Mouse (Mus musculus) ES-E14 (cell line): ENCODE results near the gene Derl3. TPM values are rescaled to one million over a fixed set of nuclear protein-coding genes. Genes with fewer than 3 reads are reported as not detected.

ENCODE experiments used
- DNase-seq: peaks from one replicate; pipeline ENCODE4 v3.0.0-alpha.2; 2013; ENCODE audit warnings: low read depth, low spot score
- H3K27ac ChIP-seq: 2 replicates; pipeline ENCODE4 v1.5.1; 2012; ENCODE audit warnings: low read depth, mild to moderate bottlenecking, low read length, moderate library complexity, mixed read lengths; ENCODE audit not compliant: poor library complexity, insufficient read depth, severe bottlenecking
- H3K36me3 ChIP-seq: 2 replicates; pipeline ENCODE4 v1.6.1; 2012; ENCODE audit warnings: mild to moderate bottlenecking, low read length, moderate library complexity, mixed read lengths; ENCODE audit not compliant: control insufficient read depth, poor library complexity, insufficient read depth, severe bottlenecking
- H3K4me1 ChIP-seq, 2 experiments: fragments of 150-350 bp in 1 of 2; sonication (generic) in 1 of 2; 2 replicates each; pipeline ENCODE4 v1.6.1; 2012; ENCODE audit warnings: low read length in 2 of 2, mild to moderate bottlenecking in 1 of 2, mixed read lengths in 1 of 2; ENCODE audit not compliant: control insufficient read depth in 2 of 2, insufficient read depth in 2 of 2, poor library complexity in 1 of 2
- H3K4me3 ChIP-seq, 2 experiments: fragments of 150-350 bp in 1 of 2; sonication (generic) in 1 of 2; 2 replicates each; pipeline ENCODE4 v1.5.1; 2012; ENCODE audit warnings: low read length in 2 of 2, low read depth in 1 of 2, mild to moderate bottlenecking in 1 of 2, mixed read lengths in 1 of 2; ENCODE audit not compliant: insufficient read depth in 1 of 2, poor library complexity in 1 of 2, severe bottlenecking in 1 of 2
- H3K9ac ChIP-seq: 2 replicates; pipeline ENCODE4 v1.6.1; 2012; ENCODE audit warnings: low read depth, mild to moderate bottlenecking, low read length, mixed read lengths; ENCODE audit not compliant: poor library complexity, insufficient read depth, severe bottlenecking
- H3K9me3 ChIP-seq: fragments of 150-350 bp; sonication (generic); 2 replicates; pipeline ENCODE4 v1.6.1; 2012; ENCODE audit warnings: low read depth, mild to moderate bottlenecking, low read length; ENCODE audit not compliant: control insufficient read depth, insufficient read depth
- CHD2 ChIP-seq: IDR thresholded peaks from 2 replicates; pipeline ENCODE4 v1.6.1; 2014; ENCODE audit warnings: mild to moderate bottlenecking, low read depth, low read length, inconsistent platforms
- HCFC1 ChIP-seq: IDR thresholded peaks from 2 replicates; pipeline ENCODE4 v1.6.1; 2012; ENCODE audit warnings: low read length, inconsistent platforms, borderline replicate concordance; ENCODE audit not compliant: insufficient read depth
- MAFK ChIP-seq: IDR thresholded peaks from 2 replicates; pipeline ENCODE4 v1.6.1; 2014; ENCODE audit warnings: mild to moderate bottlenecking, low read depth, low read length, inconsistent platforms; ENCODE audit not compliant: insufficient read depth
- ZC3H11A ChIP-seq: IDR thresholded peaks from 2 replicates; pipeline ENCODE4 v1.6.1; 2012; ENCODE audit warnings: low read depth, mild to moderate bottlenecking, inconsistent platforms, low read length, borderline replicate concordance
- ZNF384 ChIP-seq: IDR thresholded peaks from 2 replicates; pipeline ENCODE4 v1.6.1; 2012; ENCODE audit warnings: low read depth, low read length, inconsistent platforms
- in situ Hi-C, 2 experiments: fragments of 600-800 bp; cut with MboI; formaldehyde crosslinking; loops; one replicate each; pipeline ENCODE4 v1.15.1; 2025; ENCODE audit warnings: low sequenced_read_pairs in 2 of 2, inconsistent platforms in 1 of 2; ENCODE audit not compliant: unreplicated experiment in 2 of 2
- total RNA-seq: library from RNA; depleted of rRNA; stranded (reverse); fragments of 300-350 nt; gene quantifications from 2 replicates; pipeline ENCODE4 v1.2.3, GENCODE M21; 2012

The Derl3 gene
- total RNA-seq, 1 experiment: 19.9 TPM

- H3K9ac ChIP-seq: no peak overlapping the region
- no peak overlapping the region for H3K27ac ChIP-seq
- H3K4me1 ChIP-seq: peaks cover 2 to 20% of the 10 kb centered on the region in 2 experiments
- no peaks in the 10 kb centered on the region for H3K9me3 ChIP-seq
- no peak for TF ChIP-seq CHD2
- no peak for TF ChIP-seq MAFK
- TF ChIP-seq HCFC1: no peak
- TF ChIP-seq ZNF384: no peak
- no peak for TF ChIP-seq ZC3H11A
- no peak for DNase-seq
- no peak overlapping the region for H3K4me3 ChIP-seq
- H3K36me3 ChIP-seq: 0 out of 2 replicates have a peak, but pooled peaks cover 4% of the 10 kb centered on the region
- in situ Hi-C loops: no loop called here
These were observed 3.6 kb upstream of the Derl3 start for GRCm38 (mm10) chr10:75889406-75890153.

- no peak for DNase-seq
- in situ Hi-C loops: no loop called here
- H3K4me3 ChIP-seq: no peak overlapping the region
- TF ChIP-seq CHD2: no peak
- H3K9ac ChIP-seq: no peak overlapping the region
- peaks cover 33% of the 10 kb centered on the region for H3K36me3 ChIP-seq
- H3K4me1 ChIP-seq: peaks cover 1 to 9% of the 10 kb centered on the region in 2 experiments; a peak in 3 of 4 replicates
- no peaks in the 10 kb centered on the region for H3K9me3 ChIP-seq
- H3K27ac ChIP-seq: no peak overlapping the region
These were observed 1.4 kb downstream of the Derl3 start for GRCm38 (mm10) chr10:75894601-75895000.

GRCm38 (mm10) chr10:75895730-75896129, 2.5 kb downstream of the Derl3 start:
- no peak for DNase-seq
- Histone ChIP-seq H3K9me3 (no peaks in the 10 kb centered on the region), H3K4me1 (peaks cover 0 to 9% of the 10 kb centered on the region in 2 experiments; a peak in 3 of 4 replicates), H3K9ac (no peak overlapping the region), H3K4me3 (no peak overlapping the region), H3K27ac (no peak overlapping the region), H3K36me3 (peaks cover 37% of the 10 kb centered on the region)
- no peak for TF ChIP-seq ZC3H11A
- no peak for TF ChIP-seq HCFC1
- TF ChIP-seq CHD2: no peak
- in situ Hi-C loops: no loop called here

- TF ChIP-seq ZC3H11A: no peak
- no peak for TF ChIP-seq HCFC1
- TF ChIP-seq MAFK: no peak
- TF ChIP-seq ZNF384: no peak
- no peak for TF ChIP-seq CHD2
- Histone ChIP-seq H3K27ac (no peak overlapping the region), H3K9me3 (no peaks in the 10 kb centered on the region), H3K36me3 (peaks cover 38% of the 10 kb centered on the region), H3K4me3 (no peak overlapping the region), H3K4me1 (peaks cover 0 to 9% of the 10 kb centered on the region in 2 experiments; a peak in 3 of 4 replicates), H3K9ac (no peak overlapping the region)
- DNase-seq: no peak
- in situ Hi-C loops: no loop called here
These were observed 3.0 kb downstream of the Derl3 start for GRCm38 (mm10) chr10:75896208-75896607.

GRCm38 (mm10) chr10:75897373-75897772, 4.2 kb downstream of the Derl3 start:
- Histone ChIP-seq H3K4me3 (no peak overlapping the region), H3K27ac (no peak overlapping the region), H3K9ac (no peak overlapping the region), H3K4me1 (peaks cover 0 to 9% of the 10 kb centered on the region in 2 experiments; a peak in 3 of 4 replicates), H3K9me3 (no peaks in the 10 kb centered on the region), H3K36me3 (peaks cover 46% of the 10 kb centered on the region)
- peak; percentile 71 for DNase-seq
- TF ChIP-seq CHD2: no peak
- peak; percentile 64 for TF ChIP-seq ZC3H11A
- TF ChIP-seq ZNF384: no peak
- no peak for TF ChIP-seq MAFK
- no peak for TF ChIP-seq HCFC1
- in situ Hi-C loops: no loop called here
